Mouse (Mus musculus): Measurements from ENCODE around the gene Tnfsf12. TPM values are rescaled to one million over a fixed set of nuclear protein-coding genes. Genes with fewer than 3 reads are reported as not detected.
A peak's percentile ranks its signal among the peaks of the same experiment; 100 is the strongest.

Gene Tnfsf12
- polyA plus RNA-seq, 1 experiment, result 5.5 TPM

DNA sequence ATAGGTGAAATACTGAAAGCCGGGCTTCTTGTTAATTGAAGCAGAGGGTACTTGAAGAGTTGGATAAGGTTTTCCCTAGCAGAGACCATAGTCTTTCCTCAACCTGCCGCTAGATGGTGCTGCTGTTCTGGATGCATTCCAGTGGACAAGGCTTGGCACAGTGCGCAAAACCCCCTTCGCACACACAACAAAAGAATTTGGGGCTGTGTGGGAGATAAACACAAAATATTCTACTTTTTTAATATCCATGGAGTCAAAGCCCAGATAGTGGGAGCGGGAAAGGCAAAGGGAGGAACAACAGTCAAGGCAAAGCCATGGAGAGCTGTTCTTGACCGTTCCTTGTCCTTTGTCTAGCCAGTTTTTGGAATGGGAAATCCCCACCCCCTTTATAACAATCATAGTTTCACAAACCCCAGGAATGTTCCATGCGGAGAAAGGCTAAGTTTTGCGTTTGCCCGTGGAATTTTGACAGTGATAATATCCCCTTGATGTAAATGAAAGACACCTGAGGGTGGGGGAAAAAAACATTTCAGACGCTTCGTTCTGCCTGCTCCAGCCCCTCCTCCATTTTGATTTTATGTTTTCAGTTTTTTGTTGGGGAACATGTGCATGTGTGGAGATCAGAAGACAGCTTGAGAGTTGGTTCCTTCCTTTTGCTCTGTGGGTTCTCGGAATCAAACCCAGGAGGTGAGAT lies 12.7 kb downstream of the Tnfsf12 start:
- peak overlapping the region; percentile 88 for H3K4me2 ChIP-seq (ENCODE audit: low read depth)
- H3K27me3 ChIP-seq (ENCODE audit: control insufficient read depth, insufficient read depth, insufficient read length), result no peaks in the 10 kb centered on the region
- peaks cover 28% of the 10 kb centered on the region for H3K79me2 ChIP-seq (ENCODE audit: control insufficient read depth, insufficient read depth)
- H3ac ChIP-seq (ENCODE audit: control insufficient read depth, insufficient read length), result no peak overlapping the region
- peaks cover 10% of the 10 kb centered on the region for H3K36me3 ChIP-seq (ENCODE audit: control insufficient read depth, insufficient read depth)
- no peak for TF ChIP-seq POLR2AphosphoS2 (IDR thresholded peaks at IDR 0.05; ENCODE audit: insufficient read length, low read depth)
- TF ChIP-seq MAX (IDR thresholded peaks at IDR 0.05; ENCODE audit: low read depth), result no peak
- TF ChIP-seq MYOD1 (IDR thresholded peaks at IDR 0.05; ENCODE audit: control insufficient read depth in 1 of 3, insufficient read length in 2 of 3, low read depth in 2 of 3), result no peak
- no peak for TF ChIP-seq POLR2A (IDR thresholded peaks at IDR 0.05; ENCODE audit: insufficient read length, low read depth)
- no peak for TF ChIP-seq TCF12 (IDR thresholded peaks at IDR 0.05; ENCODE audit: insufficient read depth, poor library complexity, severe bottlenecking)
- TF ChIP-seq E2F4 (IDR thresholded peaks at IDR 0.05; ENCODE audit: insufficient read depth), result no peak
- no peak for TF ChIP-seq SRF (IDR thresholded peaks at IDR 0.05; ENCODE audit: control insufficient read depth, insufficient read length, low read depth)
- no peak for TF ChIP-seq REST (IDR thresholded peaks at IDR 0.05; ENCODE audit: insufficient read depth, insufficient read length)
- no peak for TF ChIP-seq MYOG (IDR thresholded peaks at IDR 0.05; ENCODE audit: control insufficient read depth in 1 of 3, insufficient read depth in 1 of 3, insufficient read length in 2 of 3, low read depth in 2 of 3)
- TF ChIP-seq USF1 (IDR thresholded peaks at IDR 0.05; ENCODE audit: low read depth), result no peak
- TF ChIP-seq TCF3 (IDR thresholded peaks at IDR 0.05; ENCODE audit: insufficient read length, low read depth), result no peak
- TF ChIP-seq CEBPB (IDR thresholded peaks at IDR 0.05; ENCODE audit: insufficient read depth, poor library complexity, severe bottlenecking), result no peak
- H3K4me3 ChIP-seq, result peak overlapping the region; percentile 83

- Histone ChIP-seq H3K4me2 (ENCODE audit: low read depth) (peak overlapping the region; percentile 88), H3K36me3 (ENCODE audit: control insufficient read depth, insufficient read depth) (peaks cover 11% of the 10 kb centered on the region), H3ac (ENCODE audit: control insufficient read depth, insufficient read length) (peak overlapping the region; percentile 54), H3K79me2 (ENCODE audit: control insufficient read depth, insufficient read depth) (peaks cover 28% of the 10 kb centered on the region), H3K27me3 (ENCODE audit: control insufficient read depth, insufficient read depth, insufficient read length) (no peaks in the 10 kb centered on the region), H3K4me3 (peak overlapping the region; percentile 83)
- no peak for TF ChIP-seq POLR2AphosphoS2 (IDR thresholded peaks at IDR 0.05; ENCODE audit: insufficient read length, low read depth)
- no peak for TF ChIP-seq CEBPB (IDR thresholded peaks at IDR 0.05; ENCODE audit: insufficient read depth, poor library complexity, severe bottlenecking)
- no peak for TF ChIP-seq E2F4 (IDR thresholded peaks at IDR 0.05; ENCODE audit: insufficient read depth)
- no peak for TF ChIP-seq REST (IDR thresholded peaks at IDR 0.05; ENCODE audit: insufficient read depth, insufficient read length)
- TF ChIP-seq USF1 (IDR thresholded peaks at IDR 0.05; ENCODE audit: low read depth), result no peak
- TF ChIP-seq MYOG (IDR thresholded peaks at IDR 0.05; ENCODE audit: control insufficient read depth in 1 of 3, insufficient read depth in 1 of 3, insufficient read length in 2 of 3, low read depth in 2 of 3), result no peak
- no peak for TF ChIP-seq SRF (IDR thresholded peaks at IDR 0.05; ENCODE audit: control insufficient read depth, insufficient read length, low read depth)
- TF ChIP-seq TCF12 (IDR thresholded peaks at IDR 0.05; ENCODE audit: insufficient read depth, poor library complexity, severe bottlenecking), result no peak
- TF ChIP-seq MAX (IDR thresholded peaks at IDR 0.05; ENCODE audit: low read depth), result no peak
- TF ChIP-seq MYOD1 (IDR thresholded peaks at IDR 0.05; ENCODE audit: control insufficient read depth in 1 of 3, insufficient read length in 2 of 3, low read depth in 2 of 3), result no peak
- no peak for TF ChIP-seq TCF3 (IDR thresholded peaks at IDR 0.05; ENCODE audit: insufficient read length, low read depth)
- TF ChIP-seq POLR2A (IDR thresholded peaks at IDR 0.05; ENCODE audit: insufficient read length, low read depth), result no peak
Observed at GRCm38 (mm10) chr11:69682209-69682839, 13.3 kb downstream of the Tnfsf12 start.

GRCm38 (mm10) chr11:69681314-69682208 lies 14.1 kb downstream of the Tnfsf12 start, which contains the start of gene Senp3:
Gene Senp3, minus strand, starts transcription at chr11:69682084.
- TF ChIP-seq TCF12 (IDR thresholded peaks at IDR 0.05; ENCODE audit: insufficient read depth, poor library complexity, severe bottlenecking), result no peak
- TF ChIP-seq POLR2AphosphoS2 (IDR thresholded peaks at IDR 0.05; ENCODE audit: insufficient read length, low read depth), result peak; percentile 99
- TF ChIP-seq MAX (IDR thresholded peaks at IDR 0.05; ENCODE audit: low read depth), result no peak
- peak; percentile 42 for TF ChIP-seq REST (IDR thresholded peaks at IDR 0.05; ENCODE audit: insufficient read depth, insufficient read length)
- no peak for TF ChIP-seq E2F4 (IDR thresholded peaks at IDR 0.05; ENCODE audit: insufficient read depth)
- TF ChIP-seq POLR2A (IDR thresholded peaks at IDR 0.05; ENCODE audit: insufficient read length, low read depth), result peak; percentile 99
- TF ChIP-seq MYOD1 (IDR thresholded peaks at IDR 0.05; ENCODE audit: control insufficient read depth in 1 of 3, insufficient read length in 2 of 3, low read depth in 2 of 3), result no peak
- TF ChIP-seq MYOG (IDR thresholded peaks at IDR 0.05; ENCODE audit: control insufficient read depth in 1 of 3, insufficient read depth in 1 of 3, insufficient read length in 2 of 3, low read depth in 2 of 3), result no peak
- peak; percentile 86 for TF ChIP-seq SRF (IDR thresholded peaks at IDR 0.05; ENCODE audit: control insufficient read depth, insufficient read length, low read depth)
- no peak for TF ChIP-seq TCF3 (IDR thresholded peaks at IDR 0.05; ENCODE audit: insufficient read length, low read depth)
- TF ChIP-seq USF1 (IDR thresholded peaks at IDR 0.05; ENCODE audit: low read depth), result no peak
- H3ac ChIP-seq (ENCODE audit: control insufficient read depth, insufficient read length), result peak within 1 kb of the TSS; percentile 54
- H3K27me3 ChIP-seq (ENCODE audit: control insufficient read depth, insufficient read depth, insufficient read length), result no peaks in the 10 kb centered on the region
- H3K4me2 ChIP-seq (ENCODE audit: low read depth), result peak within 1 kb of the TSS; percentile 97
- peaks cover 19% of the 10 kb centered on the region for H3K36me3 ChIP-seq (ENCODE audit: control insufficient read depth, insufficient read depth)
- peaks cover 28% of the 10 kb centered on the region for H3K79me2 ChIP-seq (ENCODE audit: control insufficient read depth, insufficient read depth)
- H3K4me3 ChIP-seq, result peak within 1 kb of the TSS; percentile 83
